Mouse (Mus musculus): ENCODE data around the gene Traf3ip2.

DNA sequence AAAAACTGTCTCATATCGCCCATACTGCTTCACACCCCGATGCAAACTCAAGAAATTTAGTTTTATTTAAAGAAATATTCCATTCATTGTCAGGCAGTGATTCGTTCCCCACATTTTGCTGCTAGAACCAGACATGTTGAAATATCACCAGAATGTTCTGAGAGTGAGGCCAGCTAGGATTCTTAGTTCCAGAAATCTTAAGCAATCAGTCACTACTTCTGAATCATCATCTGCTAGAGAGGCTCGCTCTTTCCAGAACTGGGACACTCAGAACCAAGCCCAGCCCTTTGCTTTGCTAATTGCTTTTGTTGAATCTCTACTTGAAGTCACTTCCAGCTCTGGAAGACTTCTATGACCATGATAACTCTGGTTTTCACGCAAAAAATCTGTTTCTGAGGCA is 27.0 kb downstream of the Traf3ip2 start:
- TF ChIP-seq EP300 (IDR thresholded peaks at IDR 0.05) (peak; percentile 85), CTCF (IDR thresholded peaks at IDR 0.05) (no peak)
